In genomic region chr10:111508324-111509080, GRCm38 (mm10) we compare ENCODE assay signal across 8 mouse cellular contexts. TPM values are rescaled to one million over a fixed set of nuclear protein-coding genes. Genes with fewer than 3 reads are reported as not detected.
A peak's percentile ranks its signal among the peaks of the same experiment; 100 is the strongest.
DNase-seq lines count a peak whose midpoint lies in the region; ATAC-seq and TF ChIP-seq lines count a peak whose summit lies in the region.

No protein-coding gene starts in this region.

- TF ChIP-seq EP300 in heart, postnatal 0 days (IDR thresholded peaks at IDR 0.05; ENCODE audit: low read depth): no peak
- TF ChIP-seq EP300 in liver, postnatal 0 days (IDR thresholded peaks at IDR 0.05; ENCODE audit: low read depth): no peak

- 5% methylated on average over 7 of the region's 7 CpGs for WGBS in heart, embryonic 10.5 days
- WGBS in heart, postnatal 0 days: 13% methylated on average over 7 of the region's 7 CpGs
- WGBS in liver, postnatal 0 days (ENCODE audit: insufficient replicate concordance): 23% methylated on average over 7 of the region's 7 CpGs

- H3K9me3 ChIP-seq in heart, embryonic 10.5 days: no peaks in the 10 kb centered on the region
- H3K9me3 ChIP-seq in E14TG2a.4 (ENCODE audit: low read length): no peaks in the 10 kb centered on the region
- no peaks in the 10 kb centered on the region for H3K9me3 ChIP-seq in heart, postnatal 0 days (replicated peaks; ENCODE audit: control insufficient read depth, low read length)
- H3K9me3 ChIP-seq in liver, postnatal 0 days (ENCODE audit: low read length): no peaks in the 10 kb centered on the region

- no peak for DNase-seq in heart, embryonic 10.5 days (ENCODE audit: low spot score)
- DNase-seq in heart, postnatal 4 days: no peak
- no peak for DNase-seq in heart, postnatal 0 days (ENCODE audit: low spot score)
- DNase-seq in liver, postnatal 0 days: no peak
- DNase-seq in adipocyte (ENCODE audit: low spot score): no peak
- no peak for DNase-seq in c-Kit-positive CD71-positive TER-119-positive erythroid progenitor cells, embryonic 14.5 days (ENCODE audit: low spot score)

- TF ChIP-seq CTCF in E14TG2a.4 (conservative IDR thresholded peaks at IDR 0.05; ENCODE audit: low read length): no peak
- TF ChIP-seq CTCF in heart, postnatal 0 days (IDR thresholded peaks at IDR 0.05; ENCODE audit: low read depth): no peak
- TF ChIP-seq CTCF in liver, postnatal 0 days (IDR thresholded peaks at IDR 0.05; ENCODE audit: low read depth): no peak

- H3K27me3 ChIP-seq in heart, embryonic 10.5 days (ENCODE audit: insufficient read depth, poor library complexity, severe bottlenecking): no peaks in the 10 kb centered on the region
- H3K27me3 ChIP-seq in E14TG2a.4 (ENCODE audit: insufficient read depth, low read length): peaks cover 19% of the 10 kb centered on the region
- no peaks in the 10 kb centered on the region for H3K27me3 ChIP-seq in heart, postnatal 0 days (ENCODE audit: control insufficient read depth, insufficient read depth, low read length)
- H3K27me3 ChIP-seq in liver, postnatal 0 days (ENCODE audit: insufficient read depth, low read length): peaks cover 13% of the 10 kb centered on the region; the same call in 1 of the 2 replicates

- peak overlapping the region; percentile 98 for H3K27ac ChIP-seq in heart, embryonic 10.5 days
- H3K27ac ChIP-seq in heart, postnatal 0 days (ENCODE audit: low read depth): no peak overlapping the region; the same call in 1 of the 2 replicates
- H3K27ac ChIP-seq in liver, postnatal 0 days (ENCODE audit: low read depth): peak overlapping the region; percentile 19; the same call in 1 of the 2 replicates

- ATAC-seq in heart, postnatal 0 days (ENCODE audit: insufficient read depth, low read depth): no peak
- no peak for ATAC-seq in liver, postnatal 0 days
- ATAC-seq in megakaryocyte progenitor cell, adult 5-6 weeks (replicated peaks; ENCODE audit: poor library complexity): no peak

- H3K4me3 ChIP-seq in heart, embryonic 10.5 days: peak overlapping the region; percentile 92
- peak overlapping the region; percentile 91 for H3K4me3 ChIP-seq in E14TG2a.4 (replicated peaks; ENCODE audit: low read length)
- H3K4me3 ChIP-seq in heart, postnatal 0 days (ENCODE audit: low read depth, low read length): peak overlapping the region; percentile 86
- H3K4me3 ChIP-seq in liver, postnatal 0 days (ENCODE audit: low read depth, low read length): peak overlapping the region; percentile 81

- peak overlapping the region; percentile 78 for H3K9ac ChIP-seq in heart, postnatal 0 days (replicated peaks; ENCODE audit: low read depth, low read length)
- H3K9ac ChIP-seq in liver, postnatal 0 days (replicated peaks): peak overlapping the region; percentile 84; the same call in 1 of the 2 replicates

- peak overlapping the region; percentile 91 for H3K4me2 ChIP-seq in heart, postnatal 0 days (ENCODE audit: low read depth, low read length)
- H3K4me2 ChIP-seq in liver, postnatal 0 days (ENCODE audit: low read depth, low read length): peak overlapping the region; percentile 82

- H3K4me1 ChIP-seq in heart, embryonic 10.5 days: peaks cover 43% of the 10 kb centered on the region
- peaks cover 44% of the 10 kb centered on the region for H3K4me1 ChIP-seq in E14TG2a.4 (replicated peaks; ENCODE audit: low read depth, low read length)
- H3K4me1 ChIP-seq in heart, postnatal 0 days (ENCODE audit: control insufficient read depth, insufficient read depth): peaks cover 18% of the 10 kb centered on the region
- H3K4me1 ChIP-seq in liver, postnatal 0 days (ENCODE audit: insufficient read depth): peaks cover 9% of the 10 kb centered on the region

- no peaks in the 10 kb centered on the region for H3K36me3 ChIP-seq in heart, embryonic 10.5 days
- no peaks in the 10 kb centered on the region for H3K36me3 ChIP-seq in E14TG2a.4 (ENCODE audit: insufficient read depth, low read length)
- H3K36me3 ChIP-seq in heart, postnatal 0 days (replicated peaks; ENCODE audit: control insufficient read depth, insufficient read depth, low read length): no peaks in the 10 kb centered on the region
- no peaks in the 10 kb centered on the region for H3K36me3 ChIP-seq in liver, postnatal 0 days (replicated peaks; ENCODE audit: insufficient read depth, low read length)

RNA-seq across cellular contexts. Expression of gene Phlda1, which starts 2.4 kb away (rescaled TPM):
- 20.6 and 28.8 TPM in 2 replicates for polyA plus RNA-seq in heart, embryonic 10.5 days (2016; fragmentation: Nextera tagmentation; extraction: Ambion mirVana)
- total RNA-seq in heart, postnatal 4 days (2021): 10 to 100 TPM; 33.7 to 35.1 TPM
- total RNA-seq in heart, postnatal 0 days (2014; rRNA removed; ENCODE audit: low replicate concordance): 3.0 and 15.5 TPM in 2 replicates
- 26.3 and 27.2 TPM in 2 replicates for polyA plus RNA-seq in heart, postnatal 0 days (2015; fragmentation: Nextera tagmentation; extraction: Ambion mirVana)
- 29.6 and 32.1 TPM in 2 replicates for polyA plus RNA-seq in liver, postnatal 0 days (2015; fragmentation: Nextera tagmentation; extraction: Ambion mirVana)
- total RNA-seq in megakaryocyte progenitor cell, adult 5-6 weeks (2015): 2.1 and 3.7 TPM in 2 replicates
- total RNA-seq in megakaryocyte progenitor cell, adult 5-6 weeks (2017): 0.10 and 0.33 TPM in 2 replicates

RNA-seq across cellular contexts. Expression of gene Nap1l1, which starts 35.5 kb away (rescaled TPM):
- polyA plus RNA-seq in heart, embryonic 10.5 days (2016; fragmentation: Nextera tagmentation; extraction: Ambion mirVana): 190 and 243 TPM in 2 replicates
- total RNA-seq in heart, postnatal 4 days (2021): 100 to 1,000 TPM; 119 to 120 TPM
- total RNA-seq in heart, postnatal 0 days (2014; rRNA removed; ENCODE audit: low replicate concordance): 15.5 and 22.8 TPM in 2 replicates
- polyA plus RNA-seq in heart, postnatal 0 days (2015; fragmentation: Nextera tagmentation; extraction: Ambion mirVana): 64.2 and 64.5 TPM in 2 replicates
- 69.9 and 73.7 TPM in 2 replicates for polyA plus RNA-seq in liver, postnatal 0 days (2015; fragmentation: Nextera tagmentation; extraction: Ambion mirVana)
- total RNA-seq in megakaryocyte progenitor cell, adult 5-6 weeks (2015): 651 and 679 TPM in 2 replicates
- 565 and 710 TPM in 2 replicates for total RNA-seq in megakaryocyte progenitor cell, adult 5-6 weeks (2017)

Comparison
In these comparisons a context has a peak if more than half of its experiments do, and no peak if none do; other contexts are left out.
1. RNA of gene Nap1l1, which starts 35.5 kb away (total RNA-seq): 565 to 710 TPM in megakaryocyte progenitor cell, adult 5-6 weeks; 119 to 120 TPM in heart, postnatal 4 days and 15.5 to 22.8 TPM in heart, postnatal 0 days; every median in the first group is over 4 times any median in the second.
2. Peak in every context shown above with its lines, with median percentiles within 50 percentile points of each other: H3K4me3 ChIP-seq.